Mouse (Mus musculus) layer of hippocampus, adult 2 months (tissue): ENCODE data around the gene Trmo. TPM values are rescaled to one million over a fixed set of nuclear protein-coding genes. Genes with fewer than 3 reads are reported as not detected.

Source experiments
- DNase-seq, 2 experiments: peaks; one replicate each; pipeline ENCODE4 v3.0.0; 2022; ENCODE audit warnings: low spot score in 2 of 2
- H3K27ac ChIP-seq: fragments of 200-600 bp; 2 replicates; pipeline ENCODE4 v1.8.1; 2022
- H3K4me3 ChIP-seq: fragments of 200-600 bp; 2 replicates; pipeline ENCODE4 v1.8.1; 2022; ENCODE audit warnings: mild to moderate bottlenecking
- CTCF ChIP-seq: fragments of 200-600 bp; conservative IDR thresholded peaks from 2 replicates; pipeline ENCODE4 v1.8.1; 2022; ENCODE audit warnings: antibody characterized with exemption, mild to moderate bottlenecking, moderate library complexity
- total RNA-seq, 2 experiments: library from RNA; stranded (reverse); gene quantifications; 2 replicates each; pipeline ENCODE4 v1.2.3; 2021

The Trmo gene
- total RNA-seq, 2 experiments from 2014 or later = 4.6 to 4.8 TPM

DNA sequence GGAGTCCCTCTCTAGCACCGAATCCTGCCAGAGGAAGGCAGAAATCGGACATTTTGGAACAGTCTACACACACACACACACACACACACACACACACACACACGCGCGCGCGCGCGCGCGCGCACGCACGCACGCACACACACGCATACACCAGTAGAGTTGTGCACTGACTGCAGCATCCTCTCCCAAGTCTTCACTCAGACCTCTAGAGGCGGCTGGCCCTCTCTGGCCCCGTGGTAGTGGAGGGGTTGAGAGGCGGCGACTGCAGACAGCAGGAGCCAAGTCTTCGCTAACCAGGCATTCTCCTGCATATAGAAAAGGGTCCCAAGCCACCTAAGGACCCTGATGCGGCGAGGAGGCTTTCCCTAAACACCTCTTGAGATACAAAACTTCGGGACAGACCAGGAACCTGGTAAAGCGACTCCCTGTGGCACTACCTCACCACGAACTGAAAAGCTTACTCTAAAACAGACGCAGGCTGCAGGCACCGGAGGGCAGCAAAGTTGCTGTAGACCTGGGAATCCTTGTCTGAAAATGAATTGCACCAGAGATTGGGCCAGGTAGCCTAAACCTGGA, 46.4 kb downstream of the Trmo start:
- no peak; the same call in 1 of the 2 replicates for TF ChIP-seq CTCF
- no peak overlapping the region for H3K4me3 ChIP-seq
- no peak overlapping the region for H3K27ac ChIP-seq
- no peak for DNase-seq

DNA sequence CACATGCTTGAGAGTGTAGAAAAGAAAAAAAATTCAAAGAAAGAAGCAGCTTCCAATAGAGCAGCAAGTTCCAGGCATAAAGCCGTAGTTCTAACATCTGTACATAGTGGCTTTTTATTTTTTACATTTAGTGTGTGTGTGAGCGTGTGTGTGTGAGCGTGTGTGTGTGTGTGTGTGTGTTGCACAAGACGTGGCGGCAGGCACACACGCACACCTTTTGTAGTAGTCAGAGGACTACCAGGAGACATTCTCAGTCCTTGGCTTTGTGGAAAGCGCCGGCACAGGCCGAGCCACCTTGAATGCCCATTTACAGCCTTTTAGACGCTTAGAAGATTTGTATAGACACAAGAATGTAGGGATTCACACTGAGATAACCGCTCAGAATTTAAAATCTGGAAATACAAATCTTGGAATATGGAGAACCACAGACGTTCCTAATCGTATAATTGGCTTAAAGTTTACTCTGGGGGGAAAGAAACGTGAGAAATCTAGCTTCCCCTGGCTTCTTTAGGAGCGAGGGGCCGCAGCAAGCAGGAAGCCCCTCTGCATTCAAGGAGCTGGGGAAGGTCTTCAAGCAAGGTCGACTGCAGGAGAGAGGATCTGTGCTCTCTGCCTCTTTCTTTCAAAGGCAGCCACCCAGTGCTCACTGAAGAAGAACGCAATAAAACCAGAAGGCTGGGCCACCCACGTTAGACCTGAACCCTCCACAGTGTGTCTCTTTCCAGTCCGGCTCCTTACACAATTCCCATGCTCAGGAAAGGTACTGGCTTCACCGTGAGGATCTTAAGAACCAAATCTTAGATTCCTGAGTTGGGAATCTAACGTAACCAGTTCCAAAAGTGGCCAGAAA, 47.2 kb downstream of the Trmo start:
- Histone ChIP-seq H3K27ac (no peak overlapping the region), H3K4me3 (no peak overlapping the region)
- DNase-seq = no peak
- TF ChIP-seq CTCF = no peak

DNA sequence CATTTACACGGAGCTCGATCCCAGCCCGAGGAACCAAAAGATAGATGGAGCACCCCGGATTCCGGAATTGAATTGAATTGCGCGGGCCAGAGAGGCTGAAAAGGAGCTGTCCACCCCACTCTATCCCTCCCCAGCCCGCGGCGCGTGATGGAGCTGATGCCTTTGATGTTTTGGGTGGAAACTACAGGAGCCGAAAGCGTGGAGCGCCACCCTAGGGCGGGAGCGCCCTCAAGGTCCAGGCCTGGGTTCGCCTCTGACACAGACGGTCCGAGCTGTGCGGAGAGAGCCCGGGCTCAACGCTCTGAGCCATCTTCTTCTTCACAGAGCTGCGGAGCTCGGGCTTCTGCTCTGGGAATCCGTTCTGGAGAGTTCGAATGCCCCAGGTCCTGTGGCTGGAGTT, 49.7 kb downstream of the Trmo start:
- H3K4me3 ChIP-seq = no peak overlapping the region
- DNase-seq = no peak
- H3K27ac ChIP-seq = no peak overlapping the region
- TF ChIP-seq CTCF = no peak

DNA sequence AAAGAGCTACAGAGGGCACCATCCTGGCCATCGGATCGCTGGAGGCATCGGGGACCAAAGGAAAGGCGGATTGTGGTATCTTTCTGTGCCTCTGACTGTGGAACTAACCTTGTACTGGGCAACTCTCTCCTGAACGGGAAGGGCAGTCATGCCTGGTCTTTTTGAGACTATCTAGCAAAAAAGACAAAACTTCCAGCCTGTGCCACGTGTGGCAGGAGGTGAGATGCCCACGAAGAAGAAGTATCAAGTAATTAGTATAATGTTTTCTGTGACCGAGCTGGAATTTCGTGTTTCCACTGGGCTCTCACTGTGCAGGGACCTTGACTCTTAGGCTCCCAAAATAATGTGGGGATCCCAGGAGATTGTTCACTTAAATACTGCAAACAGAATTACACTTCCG, 50.2 kb downstream of the Trmo start:
- TF ChIP-seq CTCF = no peak
- no peak for DNase-seq
- Histone ChIP-seq H3K4me3 (no peak overlapping the region), H3K27ac (no peak overlapping the region)

DNA sequence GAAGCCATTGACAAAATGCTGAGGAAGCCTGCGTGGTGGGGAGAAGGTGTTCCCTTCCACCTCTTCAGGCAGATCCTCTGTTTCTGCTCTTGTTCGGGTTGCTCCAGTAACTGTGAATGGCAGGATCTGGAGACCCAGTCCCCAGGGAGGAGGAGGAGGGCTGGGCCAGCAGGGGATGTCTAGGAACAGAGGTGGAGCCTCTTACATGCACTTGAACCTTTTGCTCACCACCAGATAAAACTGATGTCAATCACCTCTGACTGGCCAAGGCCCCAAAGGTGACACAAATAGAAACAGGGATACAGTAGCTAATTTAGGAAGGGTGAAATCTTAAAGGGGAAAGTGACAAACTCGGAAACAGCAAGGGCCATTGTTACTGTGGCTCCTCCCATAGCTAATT, 51.2 kb downstream of the Trmo start:
- DNase-seq = no peak
- TF ChIP-seq CTCF = no peak
- Histone ChIP-seq H3K4me3 (no peak overlapping the region), H3K27ac (no peak overlapping the region)

DNA sequence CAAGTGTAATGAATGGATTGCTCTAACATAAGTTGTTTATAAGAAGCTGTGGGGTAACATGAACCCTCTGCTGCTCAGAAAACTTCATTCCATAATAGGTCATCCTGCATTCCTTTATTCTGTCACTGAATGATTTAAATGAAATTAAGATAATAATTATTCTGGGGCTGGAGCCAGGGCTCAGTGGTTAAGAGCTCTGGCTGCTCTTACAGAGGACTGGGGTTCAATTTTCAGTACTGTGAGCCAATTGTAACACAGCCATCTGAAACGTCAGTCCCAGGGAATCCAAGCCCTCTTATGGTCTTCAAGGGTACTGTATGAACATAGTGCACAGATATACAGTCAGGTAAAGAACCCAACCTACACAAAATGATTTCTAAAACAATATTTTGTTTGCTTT, 53.4 kb downstream of the Trmo start:
- no peak for DNase-seq
- H3K4me3 ChIP-seq = no peak overlapping the region
- H3K27ac ChIP-seq = no peak overlapping the region
- peak; percentile 31 for TF ChIP-seq CTCF

DNA sequence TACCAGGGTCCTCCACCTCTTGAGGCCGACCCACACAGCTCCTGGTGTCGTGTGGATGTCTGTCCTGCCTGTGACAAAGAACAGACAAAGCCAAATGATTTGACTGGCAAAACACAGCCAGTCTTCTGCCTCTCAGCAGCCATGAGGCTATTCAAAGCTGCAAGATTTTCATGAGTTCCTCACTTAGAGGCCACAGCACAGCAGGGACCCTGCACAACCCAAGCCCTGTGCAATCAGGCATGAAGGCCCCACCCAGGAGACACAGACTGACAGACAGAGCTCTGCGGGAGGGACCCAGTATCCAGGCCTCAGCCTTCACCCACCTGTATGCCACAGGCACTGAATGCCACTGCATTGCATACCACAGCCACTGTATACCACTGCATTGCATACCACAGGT, 60.3 kb downstream of the Trmo start:
- Histone ChIP-seq H3K27ac (no peak overlapping the region), H3K4me3 (no peak overlapping the region)
- DNase-seq = no peak
- TF ChIP-seq CTCF = no peak

Other genes starting within 250 kb of the Trmo start
- gene Xpa, start 193.1 kb downstream of the Trmo start, total RNA-seq = 10 to 100 TPM; 15.5 to 19.0 TPM
- not detected for gene Foxe1, start 45.8 kb downstream of the Trmo start, total RNA-seq
- not detected for gene Hemgn, start 24.1 kb upstream of the Trmo start, total RNA-seq
- gene Anp32b, start 61.5 kb upstream of the Trmo start, total RNA-seq = 10 to 100 TPM; 54.4 to 56.5 TPM
- 10 to 100 TPM; 17.5 to 20.1 TPM for gene Nans, start 99.8 kb upstream of the Trmo start, total RNA-seq
- 1 to 10 TPM in 1 of 2 experiments, under 1 TPM in 1; 0.93 to 1.2 TPM for gene Trim14, start 146.7 kb upstream of the Trmo start, total RNA-seq
- 10 to 100 TPM; 15.6 to 16.1 TPM for gene Coro2a, start 212.8 kb upstream of the Trmo start, total RNA-seq